Mouse (Mus musculus) embryonic facial prominence, embryonic 14.5 days (tissue): ENCODE data around the gene Syne1. TPM values are rescaled to one million over a fixed set of nuclear protein-coding genes. Genes with fewer than 3 reads are reported as not detected.

ENCODE experiments used
- ATAC-seq: fragments of 200-750 bp; cut with Nextera tagmentation; 2 replicates; pipeline ENCODE4 v1.8.0; 2017; ENCODE audit warnings: low read depth, moderate number of reproducible peaks, moderate TSS enrichment
- DNase-seq: peaks from one replicate; pipeline ENCODE4 v3.0.0-alpha.2; 2015; ENCODE audit warnings: low spot score
- H3K27ac ChIP-seq: fragments of 300-500 bp; sonication (generic); replicated peaks from 2 replicates; pipeline ENCODE4 v1.5.1; 2014; ENCODE audit warnings: low read depth, mild to moderate bottlenecking, low read length, moderate library complexity
- H3K27me3 ChIP-seq: fragments of 300-500 bp; sonication (generic); replicated peaks from 2 replicates; pipeline ENCODE4 v1.6.1; 2014; ENCODE audit warnings: low read length; ENCODE audit not compliant: control insufficient read depth, insufficient read depth
- H3K36me3 ChIP-seq: fragments of 300-500 bp; sonication (generic); 2 replicates; pipeline ENCODE4 v1.6.1; 2014; ENCODE audit warnings: low read length, mixed read lengths; ENCODE audit not compliant: control insufficient read depth, insufficient read depth
- H3K4me1 ChIP-seq: fragments of 300-500 bp; sonication (generic); 2 replicates; pipeline ENCODE4 v1.6.1; 2014; ENCODE audit warnings: antibody characterized with exemption, low read length; ENCODE audit not compliant: control insufficient read depth, insufficient read depth
- H3K4me2 ChIP-seq: fragments of 300-500 bp; sonication (generic); 2 replicates; pipeline ENCODE4 v1.6.1; 2014; ENCODE audit warnings: low read depth, mild to moderate bottlenecking, low read length, moderate library complexity, mixed read lengths
- H3K4me3 ChIP-seq: fragments of 300-500 bp; sonication (generic); 2 replicates; pipeline ENCODE4 v1.5.1; 2014; ENCODE audit warnings: low read depth, mild to moderate bottlenecking, low read length
- H3K9ac ChIP-seq: fragments of 300-500 bp; sonication (generic); 2 replicates; pipeline ENCODE4 v1.6.1; 2014; ENCODE audit warnings: low read depth, mild to moderate bottlenecking, low read length, moderate library complexity, mixed read lengths
- H3K9me3 ChIP-seq: fragments of 300-500 bp; sonication (generic); 2 replicates; pipeline ENCODE4 v1.6.1; 2016; ENCODE audit warnings: low read length; ENCODE audit not compliant: control insufficient read depth
- WGBS: fragments of 180-500 bp; shearing (Covaris S2); extraction: QIAGEN DNeasy Blood & Tissue Kit; methylation state at CpG from one replicate; pipeline ENCODE4 v1.1.7; 2014; 5-methylcytosine and 5-hydroxymethylcytosine counted together
- polyA plus RNA-seq: library from polyadenylated mRNA; unstranded; fragments of >200 nt; fragmentation: Nextera tagmentation; extraction: Ambion mirVana; gene quantifications from 2 replicates; pipeline ENCODE4 v1.2.1, GENCODE M21; 2014

Gene Syne1
- polyA plus RNA-seq = 14.1 and 14.4 TPM in 2 replicates

GRCm38 (mm10) chr10:5551382-5551781 lies at the start of gene Syne1:
TSS of gene Syne1 (minus strand) at chr10:5551482.
- H3K4me3 ChIP-seq = peak within 1 kb of the TSS; percentile 50
- DNase-seq = no peak
- H3K9me3 ChIP-seq = no peaks in the 10 kb centered on the region
- 75% methylated on average over 5 of the region's 5 CpGs for WGBS
- H3K4me2 ChIP-seq = peak within 1 kb of the TSS; percentile 93
- H3K9ac ChIP-seq = peak within 1 kb of the TSS; percentile 54
- H3K4me1 ChIP-seq = peaks cover 11% of the 10 kb centered on the region
- H3K27me3 ChIP-seq = 0 out of 2 replicates have a peak, but pooled peaks cover 3% of the 10 kb centered on the region
- no peak for ATAC-seq
- no peaks in the 10 kb centered on the region for H3K36me3 ChIP-seq
- H3K27ac ChIP-seq = no peak within 1 kb of the TSS

GRCm38 (mm10) chr10:5600123-5600522 lies 48.8 kb upstream of the Syne1 start:
- Histone ChIP-seq H3K27ac (no peak overlapping the region), H3K9ac (no peak overlapping the region), H3K27me3 (no peaks in the 10 kb centered on the region), H3K4me2 (no peak overlapping the region), H3K4me1 (no peaks in the 10 kb centered on the region), H3K4me3 (no peak overlapping the region), H3K9me3 (no peaks in the 10 kb centered on the region), H3K36me3 (no peaks in the 10 kb centered on the region)
- peak; percentile 75 for ATAC-seq
- DNase-seq = peak; percentile 69
- WGBS = 18% methylated on average over 7 of the region's 7 CpGs

GRCm38 (mm10) chr10:5596559-5596958 lies 45.3 kb upstream of the Syne1 start:
- no peak for DNase-seq
- ATAC-seq = no peak
- H3K27me3 ChIP-seq = no peaks in the 10 kb centered on the region
- no peak overlapping the region for H3K4me3 ChIP-seq
- no peak overlapping the region for H3K27ac ChIP-seq
- no peak overlapping the region for H3K9ac ChIP-seq
- 69% methylated on average over 6 of the region's 6 CpGs for WGBS
- H3K4me2 ChIP-seq = no peak overlapping the region
- H3K9me3 ChIP-seq = no peaks in the 10 kb centered on the region
- H3K36me3 ChIP-seq = no peaks in the 10 kb centered on the region
- no peaks in the 10 kb centered on the region for H3K4me1 ChIP-seq

- Histone ChIP-seq H3K27ac (no peak overlapping the region; the same call in 1 of the 2 replicates), H3K9ac (no peak overlapping the region), H3K4me3 (peak overlapping the region; percentile 14; the same call in 1 of the 2 replicates), H3K36me3 (no peaks in the 10 kb centered on the region), H3K9me3 (no peaks in the 10 kb centered on the region), H3K27me3 (no peaks in the 10 kb centered on the region), H3K4me2 (no peak overlapping the region), H3K4me1 (no peaks in the 10 kb centered on the region)
- 70% methylated on average over 5 of the region's 5 CpGs for WGBS
- DNase-seq (no peak), ATAC-seq (no peak)
These were observed 43.2 kb upstream of the Syne1 start for GRCm38 (mm10) chr10:5594457-5594856.

- Histone ChIP-seq H3K4me1 (no peaks in the 10 kb centered on the region), H3K36me3 (no peaks in the 10 kb centered on the region), H3K9ac (no peak within 1 kb of the TSS), H3K27me3 (no peaks in the 10 kb centered on the region), H3K27ac (no peak within 1 kb of the TSS; the same call in none of the 2 replicates), H3K9me3 (no peaks in the 10 kb centered on the region), H3K4me3 (peak within 1 kb of the TSS; percentile 14; the same call in 1 of the 2 replicates), H3K4me2 (no peak within 1 kb of the TSS)
- WGBS = 17% methylated on average over 5 of the region's 5 CpGs
- DNase-seq = no peak
- no peak for ATAC-seq
These were observed 42.2 kb upstream of the Syne1 start, which contains the start of gene Myct1 for GRCm38 (mm10) chr10:5593464-5593863. TSS of gene Myct1 (plus strand) at chr10:5593775.

- Histone ChIP-seq H3K27ac (no peak overlapping the region), H3K4me3 (no peak overlapping the region), H3K36me3 (no peaks in the 10 kb centered on the region), H3K9me3 (no peaks in the 10 kb centered on the region), H3K4me2 (no peak overlapping the region), H3K27me3 (no peaks in the 10 kb centered on the region), H3K9ac (no peak overlapping the region), H3K4me1 (no peaks in the 10 kb centered on the region)
- DNase-seq (no peak), ATAC-seq (no peak)
- WGBS = 79% methylated on average over 4 of the region's 4 CpGs
These were observed 40.7 kb upstream of the Syne1 start for GRCm38 (mm10) chr10:5591996-5592395.

DNA sequence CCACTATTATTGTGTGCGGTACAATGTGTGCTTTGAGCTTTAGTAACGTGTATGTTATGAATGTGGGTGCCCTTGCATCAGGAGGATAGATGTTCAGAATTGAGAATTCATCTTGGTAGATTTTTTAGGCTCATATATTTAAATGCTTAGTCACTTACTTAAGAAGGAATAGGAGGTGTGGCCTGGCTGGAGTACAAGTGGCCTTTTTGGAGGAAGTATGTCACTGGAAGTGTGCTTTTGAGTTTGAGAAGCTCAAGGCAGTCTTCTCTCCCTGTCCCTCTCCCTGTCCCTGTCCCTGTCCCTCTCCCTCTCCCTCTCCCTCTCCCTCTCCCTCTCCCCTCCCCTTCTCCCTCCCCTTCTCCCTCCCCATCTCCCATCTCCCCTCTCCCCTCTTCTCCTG lies 39.8 kb upstream of the Syne1 start:
- no peak for DNase-seq
- H3K9me3 ChIP-seq = no peaks in the 10 kb centered on the region
- no peaks in the 10 kb centered on the region for H3K4me1 ChIP-seq
- H3K4me3 ChIP-seq = no peak overlapping the region
- ATAC-seq = no peak
- no peak overlapping the region for H3K4me2 ChIP-seq
- H3K9ac ChIP-seq = no peak overlapping the region
- 76% methylated on average over 2 of the region's 2 CpGs for WGBS
- H3K36me3 ChIP-seq = no peaks in the 10 kb centered on the region
- H3K27me3 ChIP-seq = no peaks in the 10 kb centered on the region
- no peak overlapping the region for H3K27ac ChIP-seq

GRCm38 (mm10) chr10:5573328-5573727 lies 22.0 kb upstream of the Syne1 start:
- Histone ChIP-seq H3K4me3 (no peak overlapping the region), H3K4me2 (no peak overlapping the region), H3K27me3 (no peaks in the 10 kb centered on the region), H3K9ac (no peak overlapping the region), H3K4me1 (no peaks in the 10 kb centered on the region), H3K27ac (no peak overlapping the region), H3K9me3 (no peaks in the 10 kb centered on the region), H3K36me3 (no peaks in the 10 kb centered on the region)
- 44% methylated on average over 2 of the region's 2 CpGs for WGBS
- ATAC-seq (no peak), DNase-seq (no peak)

GRCm38 (mm10) chr10:5571332-5571731 lies 20.1 kb upstream of the Syne1 start:
- ATAC-seq = no peak
- 73% methylated on average over 5 of the region's 5 CpGs for WGBS
- H3K4me2 ChIP-seq = no peak overlapping the region
- no peaks in the 10 kb centered on the region for H3K9me3 ChIP-seq
- H3K4me3 ChIP-seq = no peak overlapping the region
- no peak overlapping the region for H3K9ac ChIP-seq
- DNase-seq = no peak
- H3K27ac ChIP-seq = no peak overlapping the region
- H3K27me3 ChIP-seq = no peaks in the 10 kb centered on the region
- H3K4me1 ChIP-seq = no peaks in the 10 kb centered on the region
- no peaks in the 10 kb centered on the region for H3K36me3 ChIP-seq
